Mouse (Mus musculus) heart, adult 2 months (tissue): Measurements from ENCODE around the gene Gnb3.

Experiments
- CTCF ChIP-seq: fragments of 200-600 bp; IDR thresholded peaks from 2 replicates; pipeline ENCODE4 v1.8.1; 2022; ENCODE audit warnings: antibody characterized with exemption, mild to moderate bottlenecking, moderate library complexity
- EP300 ChIP-seq: fragments of 200-500 bp; IDR thresholded peaks from 2 replicates; pipeline ENCODE4 v1.6.1; 2011; ENCODE audit warnings: low read depth, low read length, control low read depth; ENCODE audit not compliant: insufficient read depth
- POLR2A ChIP-seq: fragments of 200-500 bp; IDR thresholded peaks from 2 replicates; pipeline ENCODE4 v1.6.1; 2011; ENCODE audit warnings: mild to moderate bottlenecking, low read depth, low read length, control low read depth; ENCODE audit not compliant: insufficient read depth

GRCm38 (mm10) chr6:124820891-124821290 is 19.2 kb downstream of the Gnb3 start:
- TF ChIP-seq CTCF: no peak
- TF ChIP-seq POLR2A: no peak
- TF ChIP-seq EP300: no peak
